Mouse (Mus musculus): ENCODE measurements around the gene Edf1.

GRCm38 (mm10) chr2:25583571-25583970 is 25.9 kb downstream of the Edf1 start:
- TF ChIP-seq CTCF (conservative IDR thresholded peaks at IDR 0.05; ENCODE audit: low read length) (no peak), POU5F1 (IDR thresholded peaks at IDR 0.05; ENCODE audit: borderline replicate concordance, low read length) (no peak), NANOG (IDR thresholded peaks at IDR 0.05; ENCODE audit: borderline replicate concordance, low read length) (no peak)
